Mouse (Mus musculus): ENCODE measurements around the gene Gfod1. TPM values are rescaled to one million over a fixed set of nuclear protein-coding genes. Genes with fewer than 3 reads are reported as not detected.

The Gfod1 gene
- polyA plus RNA-seq, 1 experiment from 2014 or later, result 0.65 TPM

GRCm38 (mm10) chr13:43221290-43221689 lies 82.7 kb downstream of the Gfod1 start:
- H3K4me3 ChIP-seq (replicated peaks), result no peak overlapping the region
- H3K9ac ChIP-seq, result no peak overlapping the region
- no peaks in the 10 kb centered on the region for H3K27me3 ChIP-seq
- 83% methylated on average over 6 of the region's 6 CpGs for WGBS
- no peak overlapping the region for H3K27ac ChIP-seq
- no peaks in the 10 kb centered on the region for H3K9me3 ChIP-seq (replicated peaks)
- no peak for ATAC-seq (replicated peaks; ENCODE audit: low FRiP score)
- peaks cover 12% of the 10 kb centered on the region for H3K4me1 ChIP-seq
- no peak overlapping the region for H3K4me2 ChIP-seq
- no peaks in the 10 kb centered on the region for H3K36me3 ChIP-seq

GRCm38 (mm10) chr13:43220635-43221034 lies 83.3 kb downstream of the Gfod1 start:
- 86% methylated on average over 1 of the region's 1 CpGs for WGBS

GRCm38 (mm10) chr13:43218764-43219163 lies 85.2 kb downstream of the Gfod1 start:
- peaks cover 27% of the 10 kb centered on the region for H3K4me1 ChIP-seq
- no peaks in the 10 kb centered on the region for H3K27me3 ChIP-seq
- WGBS, result 53% methylated on average over 4 of the region's 4 CpGs
- H3K27ac ChIP-seq, result 0 out of 2 replicates have a peak overlapping the region, but pooled peaks have one; percentile 18
- no peaks in the 10 kb centered on the region for H3K9me3 ChIP-seq (replicated peaks)
- no peak overlapping the region for H3K4me3 ChIP-seq (replicated peaks)
- no peaks in the 10 kb centered on the region for H3K36me3 ChIP-seq
- H3K9ac ChIP-seq, result no peak overlapping the region
- H3K4me2 ChIP-seq, result no peak overlapping the region
- no peak for ATAC-seq (replicated peaks; ENCODE audit: low FRiP score)

More at GRCm38 (mm10) chr13:43220635-43221034, 83.3 kb downstream of the Gfod1 start:
- Histone ChIP-seq H3K27me3 (no peaks in the 10 kb centered on the region), H3K9ac (no peak overlapping the region), H3K4me1 (peaks cover 19% of the 10 kb centered on the region), H3K4me2 (no peak overlapping the region), H3K36me3 (no peaks in the 10 kb centered on the region), H3K9me3 (replicated peaks) (no peaks in the 10 kb centered on the region), H3K27ac (no peak overlapping the region), H3K4me3 (replicated peaks) (no peak overlapping the region)
- ATAC-seq (replicated peaks; ENCODE audit: low FRiP score), result no peak

GRCm38 (mm10) chr13:43218284-43218683 lies 85.7 kb downstream of the Gfod1 start:
- WGBS, result 70% methylated on average over 4 of the region's 4 CpGs

GRCm38 (mm10) chr13:43217686-43218085 lies 86.3 kb downstream of the Gfod1 start:
- no peak for ATAC-seq (replicated peaks; ENCODE audit: low FRiP score)
- Histone ChIP-seq H3K27ac (0 out of 2 replicates have a peak overlapping the region, but pooled peaks have one; percentile 32), H3K4me2 (no peak overlapping the region), H3K36me3 (no peaks in the 10 kb centered on the region), H3K9ac (no peak overlapping the region), H3K9me3 (replicated peaks) (no peaks in the 10 kb centered on the region), H3K4me3 (replicated peaks) (no peak overlapping the region), H3K27me3 (no peaks in the 10 kb centered on the region), H3K4me1 (peaks cover 27% of the 10 kb centered on the region)
- 75% methylated on average over 4 of the region's 4 CpGs for WGBS

More at GRCm38 (mm10) chr13:43218284-43218683, 85.7 kb downstream of the Gfod1 start:
- Histone ChIP-seq H3K4me1 (peaks cover 27% of the 10 kb centered on the region), H3K4me3 (replicated peaks) (no peak overlapping the region), H3K9me3 (replicated peaks) (no peaks in the 10 kb centered on the region), H3K27ac (no peak overlapping the region), H3K27me3 (no peaks in the 10 kb centered on the region), H3K36me3 (no peaks in the 10 kb centered on the region), H3K9ac (no peak overlapping the region), H3K4me2 (no peak overlapping the region)
- no peak for ATAC-seq (replicated peaks; ENCODE audit: low FRiP score)

GRCm38 (mm10) chr13:43217059-43217458 lies 86.9 kb downstream of the Gfod1 start:
- H3K36me3 ChIP-seq, result no peaks in the 10 kb centered on the region

DNA sequence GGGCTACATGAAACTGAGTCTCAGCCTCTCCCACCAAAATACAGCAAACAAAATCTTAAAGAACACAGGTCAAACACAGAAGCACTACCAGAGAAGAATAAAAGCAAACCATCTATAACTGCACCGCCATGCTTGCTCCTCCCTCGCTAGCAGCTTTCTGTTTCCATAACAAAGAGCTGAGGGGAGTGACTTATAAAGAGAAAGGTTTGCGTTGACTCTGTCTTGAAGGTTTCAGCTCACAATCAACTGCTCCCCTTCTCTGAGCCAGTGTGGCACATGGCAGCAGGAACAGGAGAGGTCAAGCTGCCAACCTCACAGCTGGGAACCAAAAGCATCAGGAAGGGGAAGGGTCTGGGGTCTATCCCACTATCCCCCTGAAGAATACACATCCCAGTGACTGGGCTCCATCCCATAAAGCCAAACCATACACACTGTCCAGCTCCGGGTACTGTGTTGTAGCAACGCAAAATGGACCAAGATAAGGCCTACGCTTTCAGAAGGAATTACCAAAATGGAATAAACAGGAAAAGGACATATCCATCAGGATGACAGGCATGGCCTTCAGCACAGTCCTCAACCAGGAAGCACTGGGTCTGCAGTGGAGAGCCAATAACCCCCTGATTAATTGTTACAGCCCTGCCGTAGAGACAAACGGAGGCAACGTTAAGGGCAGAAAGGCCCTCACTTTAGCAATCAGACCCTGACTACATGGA lies 87.8 kb downstream of the Gfod1 start:
- Histone ChIP-seq H3K9me3 (replicated peaks) (no peaks in the 10 kb centered on the region), H3K4me2 (no peak overlapping the region), H3K36me3 (no peaks in the 10 kb centered on the region), H3K9ac (no peak overlapping the region), H3K4me1 (peaks cover 34% of the 10 kb centered on the region), H3K4me3 (replicated peaks) (no peak overlapping the region), H3K27me3 (no peaks in the 10 kb centered on the region; the same call in 1 of the 2 replicates), H3K27ac (peak overlapping the region; percentile 20; the same call in 1 of the 2 replicates)
- no peak for ATAC-seq (replicated peaks; ENCODE audit: low FRiP score)
- 64% methylated on average over 9 of the region's 9 CpGs for WGBS

More at GRCm38 (mm10) chr13:43217059-43217458, 86.9 kb downstream of the Gfod1 start:
- Histone ChIP-seq H3K4me3 (replicated peaks) (no peak overlapping the region), H3K9me3 (replicated peaks) (no peaks in the 10 kb centered on the region), H3K27me3 (no peaks in the 10 kb centered on the region), H3K4me2 (no peak overlapping the region), H3K4me1 (peaks cover 32% of the 10 kb centered on the region), H3K9ac (no peak overlapping the region), H3K27ac (0 out of 2 replicates have a peak overlapping the region, but pooled peaks have one; percentile 32)
- no peak for ATAC-seq (replicated peaks; ENCODE audit: low FRiP score)
- WGBS, result 70% methylated on average over 8 of the region's 8 CpGs

DNA sequence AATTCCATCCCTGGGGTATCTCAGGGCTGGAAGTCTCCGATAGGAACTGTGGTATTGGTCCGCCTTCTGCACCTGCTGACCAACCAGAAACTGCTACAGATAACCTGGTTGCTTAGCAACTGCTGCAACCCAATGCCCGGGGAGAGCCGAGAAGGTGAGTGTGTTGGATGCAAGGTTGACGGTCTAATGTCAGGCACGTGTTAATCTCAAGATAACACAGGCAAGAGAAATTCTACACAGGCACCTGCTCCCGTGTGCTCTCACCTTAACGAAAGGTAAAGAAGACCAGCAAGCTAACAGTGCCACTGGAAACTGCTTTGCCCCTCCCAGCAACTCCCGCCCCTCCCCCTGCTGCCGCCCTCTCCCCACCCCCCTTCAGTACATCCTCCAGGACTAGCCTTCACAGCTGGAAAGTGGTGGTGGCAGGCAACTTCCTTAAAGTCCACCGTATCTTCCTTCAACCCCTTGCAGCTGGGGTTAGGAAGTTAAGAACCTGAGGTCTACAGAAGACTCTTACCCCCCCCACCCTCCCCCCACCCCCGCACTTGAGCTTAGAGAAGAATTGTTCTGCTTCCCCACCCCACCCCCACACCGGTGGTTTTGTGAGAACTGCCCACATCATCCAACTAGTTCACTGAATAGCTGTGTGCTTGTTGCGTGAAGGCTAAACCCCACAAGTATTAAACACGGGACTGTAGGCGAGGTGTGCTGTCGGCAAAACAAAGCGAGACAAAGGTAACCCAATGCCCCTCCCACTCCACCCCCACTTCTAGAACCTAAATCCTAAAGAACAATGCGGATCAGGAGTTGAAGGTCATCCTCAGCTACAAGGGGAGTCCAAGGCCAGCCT lies 88.6 kb downstream of the Gfod1 start:
- Histone ChIP-seq H3K4me1 (peaks cover 34% of the 10 kb centered on the region), H3K27ac (0 out of 2 replicates have a peak overlapping the region, but pooled peaks have one; percentile 20), H3K9me3 (replicated peaks) (no peaks in the 10 kb centered on the region), H3K9ac (no peak overlapping the region), H3K4me3 (replicated peaks) (no peak overlapping the region), H3K4me2 (peak overlapping the region; percentile 46), H3K27me3 (no peaks in the 10 kb centered on the region; the same call in 1 of the 2 replicates), H3K36me3 (no peaks in the 10 kb centered on the region)
- peak; percentile 54; the same call in 1 of the 2 replicates for ATAC-seq (replicated peaks; ENCODE audit: low FRiP score)
- WGBS, result 22% methylated on average over 19 of the region's 19 CpGs

- no peak overlapping the region for H3K27ac ChIP-seq
- H3K36me3 ChIP-seq, result no peaks in the 10 kb centered on the region
- peaks cover 36% of the 10 kb centered on the region for H3K4me1 ChIP-seq
- H3K27me3 ChIP-seq, result no peaks in the 10 kb centered on the region; the same call in 1 of the 2 replicates
- H3K9me3 ChIP-seq (replicated peaks), result no peaks in the 10 kb centered on the region
- H3K9ac ChIP-seq, result no peak overlapping the region
- no peak for ATAC-seq (replicated peaks; ENCODE audit: low FRiP score)
- 48% methylated on average over 7 of the region's 7 CpGs for WGBS
- no peak overlapping the region for H3K4me2 ChIP-seq
- H3K4me3 ChIP-seq (replicated peaks), result no peak overlapping the region
Measured at GRCm38 (mm10) chr13:43212338-43212737, 91.6 kb downstream of the Gfod1 start.

DNA sequence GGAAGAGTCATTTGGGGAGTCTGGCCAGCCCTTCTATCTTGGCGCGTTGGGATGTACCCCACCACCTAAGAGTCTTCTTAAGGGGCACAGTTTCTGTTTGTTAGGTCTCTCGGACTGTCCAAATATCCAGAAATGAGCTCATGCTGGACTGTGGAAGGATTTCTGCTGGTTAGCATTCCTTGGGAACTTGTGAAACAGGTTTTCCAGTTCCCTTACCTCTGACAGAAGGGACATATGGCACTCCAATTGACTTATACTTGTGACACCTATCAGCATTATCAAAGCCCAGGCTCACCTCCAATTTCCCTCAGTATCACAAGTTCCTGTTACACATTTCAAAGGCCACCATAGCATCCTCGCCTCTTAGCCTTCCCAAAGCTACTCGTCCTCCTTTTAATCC lies 93.0 kb downstream of the Gfod1 start:
- Histone ChIP-seq H3K4me3 (replicated peaks) (no peak overlapping the region), H3K27ac (no peak overlapping the region), H3K27me3 (no peaks in the 10 kb centered on the region; the same call in 1 of the 2 replicates), H3K4me2 (no peak overlapping the region), H3K9me3 (replicated peaks) (no peaks in the 10 kb centered on the region), H3K36me3 (no peaks in the 10 kb centered on the region), H3K9ac (no peak overlapping the region), H3K4me1 (peaks cover 32% of the 10 kb centered on the region)
- 88% methylated on average over 5 of the region's 5 CpGs for WGBS
- ATAC-seq (replicated peaks; ENCODE audit: low FRiP score), result no peak

- H3K9me3 ChIP-seq (replicated peaks), result no peaks in the 10 kb centered on the region
- no peaks in the 10 kb centered on the region; the same call in 1 of the 2 replicates for H3K27me3 ChIP-seq
- H3K4me2 ChIP-seq, result no peak overlapping the region
- no peak overlapping the region for H3K4me3 ChIP-seq (replicated peaks)
- no peaks in the 10 kb centered on the region for H3K36me3 ChIP-seq
- H3K27ac ChIP-seq, result no peak overlapping the region
- H3K9ac ChIP-seq, result no peak overlapping the region
- no peak for ATAC-seq (replicated peaks; ENCODE audit: low FRiP score)
- peaks cover 21% of the 10 kb centered on the region for H3K4me1 ChIP-seq
- WGBS, result 82% methylated on average over 5 of the region's 5 CpGs
Measured at GRCm38 (mm10) chr13:43209560-43209959, 94.4 kb downstream of the Gfod1 start.
